Mouse (Mus musculus) bone marrow macrophage, adult 2 months (primary cell): Measurements from ENCODE around the gene Ctnnbip1. TPM values are rescaled to one million over a fixed set of nuclear protein-coding genes. Genes with fewer than 3 reads are reported as not detected.
A peak's percentile ranks its signal among the peaks of the same experiment; 100 is the strongest.

ENCODE experiments used
- H3K27ac ChIP-seq: 2 replicates; pipeline ENCODE4 v1.5.1; 2012; ENCODE audit warnings: low read depth, low read length; ENCODE audit not compliant: insufficient read depth
- H3K4me1 ChIP-seq: 2 replicates; pipeline ENCODE4 v1.6.1; 2012; ENCODE audit warnings: low read length; ENCODE audit not compliant: control insufficient read depth, insufficient read depth
- H3K4me3 ChIP-seq: 2 replicates; pipeline ENCODE4 v1.5.1; 2012; ENCODE audit warnings: mild to moderate bottlenecking, low read length, moderate library complexity; ENCODE audit not compliant: insufficient read depth
- CTCF ChIP-seq: IDR thresholded peaks from 2 replicates; pipeline ENCODE4 v1.5.1; 2012; ENCODE audit warnings: low read depth, mild to moderate bottlenecking, low read length, moderate library complexity
- POLR2A ChIP-seq: IDR thresholded peaks from 2 replicates; pipeline ENCODE4 v1.6.1; 2012; ENCODE audit warnings: mild to moderate bottlenecking, low read depth, low read length, borderline replicate concordance
- polyA plus RNA-seq: library from polyadenylated mRNA; stranded (reverse); fragments of >200 nt; gene quantifications from 2 replicates; pipeline ENCODE4 v1.2.4, GENCODE M21; 2012; ENCODE audit not compliant: missing spikeins, insufficient read depth, insufficient read length

Gene Ctnnbip1
- polyA plus RNA-seq, 1 experiment, result 16.2 TPM

DNA sequence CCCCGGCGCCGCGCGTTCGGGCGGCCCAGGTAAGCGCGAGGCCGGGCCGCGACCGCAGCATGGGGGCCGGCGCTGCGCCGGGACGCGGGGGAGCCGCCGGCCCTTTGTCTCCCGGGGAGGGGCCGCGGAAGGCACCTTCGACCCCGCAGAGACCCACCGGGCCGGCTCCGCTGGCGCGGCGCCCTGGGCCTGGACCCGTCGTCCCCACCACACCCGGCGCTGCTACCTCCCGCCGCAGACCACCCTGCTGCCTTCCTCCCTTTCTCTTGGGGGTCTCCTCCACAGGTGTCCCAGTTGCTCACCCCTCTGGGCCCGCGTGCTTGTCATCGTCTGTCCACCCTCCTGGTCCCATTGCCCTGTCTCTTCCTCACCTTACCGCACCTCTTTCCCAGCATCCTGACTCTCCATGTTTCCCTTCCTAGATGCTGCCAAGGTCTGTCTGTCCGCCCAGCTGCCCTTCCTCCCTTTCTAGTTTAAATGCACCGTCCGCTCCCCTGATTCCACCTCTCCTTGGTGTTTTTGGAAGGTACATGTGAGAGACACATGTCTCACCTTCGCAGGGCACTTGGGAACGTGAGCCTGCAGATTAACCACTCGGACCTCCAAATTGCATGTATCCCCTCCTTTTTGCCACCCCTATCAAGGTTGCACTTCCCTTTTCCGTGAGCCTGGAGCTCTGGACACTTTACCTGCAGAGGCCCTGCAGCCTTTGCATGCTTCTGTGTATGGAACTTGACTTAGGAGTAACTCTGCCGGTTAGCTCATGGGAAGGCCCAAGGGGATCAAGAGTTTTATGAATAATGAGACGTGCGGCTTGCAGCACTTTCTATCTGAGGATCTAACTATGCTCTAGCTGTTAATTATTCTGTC is 550 bp downstream of the Ctnnbip1 start:
- H3K4me3 ChIP-seq, result peak overlapping the region; percentile 64
- H3K4me1 ChIP-seq, result peaks cover 21% of the 10 kb centered on the region
- H3K27ac ChIP-seq, result no peak overlapping the region
- TF ChIP-seq CTCF (no peak), POLR2A (no peak)

DNA sequence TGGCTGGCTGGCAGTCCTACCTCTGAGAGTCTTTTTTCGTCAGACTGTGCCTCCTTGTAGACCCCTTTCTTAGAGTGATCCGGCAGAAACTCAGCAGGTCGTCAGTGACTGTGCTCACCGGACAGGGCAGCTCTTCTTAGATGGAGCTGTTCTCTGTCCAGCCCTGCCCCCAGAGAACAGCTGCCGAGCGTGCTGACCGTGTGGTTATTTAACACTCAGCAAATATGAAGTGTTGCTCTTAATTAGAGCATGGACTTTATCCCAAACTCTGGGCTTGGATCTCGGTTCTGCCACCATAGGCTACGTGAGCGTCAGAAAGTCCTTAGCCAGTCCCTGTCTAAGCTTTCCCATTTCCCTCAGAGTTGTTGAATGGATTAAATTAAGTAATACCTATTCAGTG is 3.2 kb downstream of the Ctnnbip1 start:
- no peak for TF ChIP-seq POLR2A
- no peak for TF ChIP-seq CTCF
- H3K4me1 ChIP-seq, result peaks cover 29% of the 10 kb centered on the region
- H3K27ac ChIP-seq, result no peak overlapping the region
- H3K4me3 ChIP-seq, result no peak overlapping the region

DNA sequence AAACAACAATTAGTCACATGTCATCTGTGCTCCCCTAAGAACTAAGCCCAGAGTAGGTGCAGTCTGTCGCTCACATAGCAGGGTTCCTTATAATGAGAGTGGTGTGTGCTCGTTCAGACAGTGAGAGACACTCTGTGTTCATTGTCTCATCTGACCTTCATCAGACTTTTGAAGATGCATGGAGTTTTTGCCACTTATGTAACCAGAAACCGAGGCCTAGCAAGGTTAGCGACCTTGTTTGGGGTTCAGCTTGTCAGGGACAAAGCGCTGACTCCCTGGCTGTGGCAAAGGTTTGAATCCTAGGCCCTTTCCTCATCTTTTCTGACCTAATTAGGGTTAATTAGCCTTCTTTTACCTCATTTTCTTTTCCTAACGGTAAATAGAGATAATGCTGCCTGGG is 5.9 kb downstream of the Ctnnbip1 start:
- TF ChIP-seq CTCF (no peak), POLR2A (no peak)
- H3K4me3 ChIP-seq, result no peak overlapping the region
- H3K4me1 ChIP-seq, result peaks cover 26% of the 10 kb centered on the region
- H3K27ac ChIP-seq, result no peak overlapping the region

DNA sequence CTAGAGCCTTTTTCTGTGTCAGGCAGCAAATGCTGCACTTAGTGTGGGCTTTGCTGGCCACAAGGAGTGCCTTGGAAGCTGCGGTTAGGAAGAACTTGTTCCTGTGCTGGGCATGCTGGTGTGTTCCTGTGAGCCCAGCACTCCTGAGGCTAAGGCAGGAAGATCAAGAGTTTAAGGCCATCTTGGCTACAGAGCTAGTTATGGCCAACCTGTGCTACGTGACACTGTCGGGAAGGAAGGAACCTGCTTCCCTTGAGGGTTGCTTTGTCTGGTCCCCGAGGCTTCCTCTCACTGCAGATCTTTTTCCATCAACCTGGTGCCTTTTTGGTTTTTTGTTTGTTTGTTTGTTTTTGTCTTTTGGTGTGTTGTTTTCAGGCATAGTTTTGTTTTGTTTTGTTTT is 7.1 kb downstream of the Ctnnbip1 start:
- no peak for TF ChIP-seq CTCF
- TF ChIP-seq POLR2A, result no peak
- no peak overlapping the region for H3K4me3 ChIP-seq
- H3K27ac ChIP-seq, result no peak overlapping the region
- peaks cover 15% of the 10 kb centered on the region for H3K4me1 ChIP-seq

DNA sequence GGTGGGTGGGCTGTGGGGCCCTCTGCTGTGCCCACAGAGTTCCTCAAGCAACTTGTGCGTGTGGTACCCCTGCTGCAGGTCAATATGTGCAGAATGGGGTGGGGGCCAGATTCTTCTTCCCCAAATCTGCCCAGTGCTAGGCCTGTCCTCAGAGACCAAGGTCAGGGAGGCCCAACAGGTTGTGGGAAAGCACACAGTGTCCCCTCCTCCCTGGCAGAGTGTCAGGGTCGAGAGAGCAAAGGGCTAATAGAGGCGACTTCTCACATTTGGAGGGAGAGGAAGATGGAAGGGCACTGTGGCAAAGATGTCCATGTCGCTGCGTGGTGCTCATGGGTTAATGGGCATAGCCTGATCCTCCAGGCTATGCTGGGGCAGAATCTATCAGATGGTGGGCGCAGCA is 7.8 kb downstream of the Ctnnbip1 start:
- Histone ChIP-seq H3K27ac (no peak overlapping the region), H3K4me3 (no peak overlapping the region), H3K4me1 (peaks cover 11% of the 10 kb centered on the region)
- TF ChIP-seq POLR2A (no peak), CTCF (no peak)

DNA sequence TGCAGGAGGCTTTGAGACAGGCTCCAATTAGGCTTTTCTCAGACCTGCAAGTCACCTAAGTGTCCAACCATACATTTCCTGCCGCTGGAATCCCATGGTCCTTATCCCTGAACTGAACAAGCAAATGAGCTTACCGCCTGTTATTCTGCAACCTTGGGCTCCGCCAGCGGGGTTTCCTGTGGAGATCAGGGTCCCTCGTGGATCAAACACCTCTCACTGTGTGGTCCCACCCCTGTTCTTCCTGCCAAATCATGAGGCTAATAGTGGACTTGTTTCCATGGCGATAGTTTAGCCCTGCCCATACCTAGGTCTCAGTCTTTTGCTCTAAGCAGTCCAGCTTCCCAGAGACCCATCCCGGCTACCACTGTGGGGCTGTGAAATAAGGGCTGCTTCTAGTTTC is 8.3 kb downstream of the Ctnnbip1 start:
- H3K27ac ChIP-seq, result no peak overlapping the region
- peaks cover 11% of the 10 kb centered on the region for H3K4me1 ChIP-seq
- H3K4me3 ChIP-seq, result no peak overlapping the region
- TF ChIP-seq CTCF (no peak), POLR2A (no peak)

DNA sequence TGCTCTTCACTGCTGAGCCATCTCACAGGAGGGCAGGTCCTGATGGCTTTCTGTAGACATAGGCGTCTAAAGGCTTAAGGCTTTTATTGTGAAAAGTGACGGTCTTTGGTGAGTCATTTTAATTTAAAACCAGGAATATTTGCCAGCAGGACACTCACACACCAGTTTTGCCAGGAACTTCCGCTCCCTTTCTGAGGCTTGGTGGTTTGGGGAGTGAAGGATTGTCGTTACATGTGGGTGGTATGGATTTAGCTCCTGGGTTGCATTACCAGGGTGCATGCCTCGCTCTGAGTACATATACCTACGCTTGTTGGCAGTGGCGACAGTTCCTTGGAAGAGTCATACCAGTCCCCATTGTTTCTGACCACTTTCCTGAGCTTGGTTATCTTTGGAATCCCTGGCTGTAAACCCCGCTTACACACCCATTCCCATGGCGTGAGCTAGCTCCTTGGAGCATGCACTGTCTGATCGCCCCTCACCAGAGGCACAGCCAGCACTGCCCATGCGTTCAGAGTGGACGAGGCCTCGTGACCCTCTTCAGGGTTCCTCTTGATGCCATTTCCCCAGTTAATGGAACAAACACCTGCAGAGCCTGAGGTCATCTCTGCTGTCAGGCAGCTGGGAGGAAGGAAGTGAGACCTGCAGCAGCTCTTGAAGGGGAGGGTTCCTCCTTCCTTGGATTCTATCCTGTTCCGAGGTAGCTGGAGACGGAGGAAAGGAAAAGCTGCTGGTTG is 9.8 kb downstream of the Ctnnbip1 start:
- TF ChIP-seq CTCF, result no peak
- TF ChIP-seq POLR2A, result no peak
- Histone ChIP-seq H3K27ac (no peak overlapping the region), H3K4me1 (peaks cover 11% of the 10 kb centered on the region)

DNA sequence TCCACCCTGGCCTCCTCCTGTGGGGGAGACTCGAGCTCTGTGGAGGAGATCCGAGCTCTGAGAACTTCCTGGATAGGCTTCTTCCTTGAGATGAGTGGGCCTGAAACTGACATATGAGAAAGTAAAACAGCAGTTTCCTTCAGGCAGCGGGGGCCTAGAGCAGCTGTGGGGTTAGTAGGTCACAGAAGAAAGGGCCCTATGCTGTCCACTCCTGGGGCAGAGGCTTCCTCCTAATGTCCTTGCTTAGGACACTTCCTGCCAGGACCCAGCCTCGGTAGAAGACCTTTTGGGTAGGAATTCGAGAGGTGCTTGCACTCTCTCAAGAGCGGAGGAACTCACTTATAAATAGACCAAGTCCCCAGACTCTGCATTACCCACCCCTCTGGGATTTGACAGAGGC is 11.7 kb downstream of the Ctnnbip1 start:
- TF ChIP-seq POLR2A (no peak), CTCF (no peak)
- Histone ChIP-seq H3K4me1 (peaks cover 8% of the 10 kb centered on the region), H3K27ac (no peak overlapping the region), H3K4me3 (no peak overlapping the region)

More for the DNA sequence above, 9.8 kb downstream of the Ctnnbip1 start:
- H3K4me3 ChIP-seq, result no peak overlapping the region

DNA sequence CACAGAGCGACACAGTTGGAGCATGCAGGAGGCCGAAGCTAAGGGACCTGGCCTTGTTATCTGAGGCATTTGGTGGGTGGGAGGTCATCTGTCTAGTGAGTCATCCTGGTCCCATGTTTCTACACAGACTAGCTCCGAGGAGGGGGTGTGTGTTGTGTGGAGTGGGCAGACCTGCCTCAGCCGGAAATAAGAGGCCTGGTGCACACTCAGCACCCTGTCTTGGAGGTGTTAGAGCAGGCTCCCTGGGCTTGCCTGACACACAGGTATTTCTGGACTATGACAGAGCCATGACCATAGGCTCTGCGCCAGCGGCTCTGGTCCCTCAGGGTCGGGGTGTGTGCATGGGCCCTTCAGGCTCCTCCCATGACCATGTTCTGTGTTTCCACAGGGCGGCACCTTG is 21.4 kb downstream of the Ctnnbip1 start:
- TF ChIP-seq POLR2A (no peak), CTCF (no peak)
- peaks cover 3% of the 10 kb centered on the region for H3K4me1 ChIP-seq
- no peak overlapping the region for H3K4me3 ChIP-seq
- no peak overlapping the region for H3K27ac ChIP-seq

DNA sequence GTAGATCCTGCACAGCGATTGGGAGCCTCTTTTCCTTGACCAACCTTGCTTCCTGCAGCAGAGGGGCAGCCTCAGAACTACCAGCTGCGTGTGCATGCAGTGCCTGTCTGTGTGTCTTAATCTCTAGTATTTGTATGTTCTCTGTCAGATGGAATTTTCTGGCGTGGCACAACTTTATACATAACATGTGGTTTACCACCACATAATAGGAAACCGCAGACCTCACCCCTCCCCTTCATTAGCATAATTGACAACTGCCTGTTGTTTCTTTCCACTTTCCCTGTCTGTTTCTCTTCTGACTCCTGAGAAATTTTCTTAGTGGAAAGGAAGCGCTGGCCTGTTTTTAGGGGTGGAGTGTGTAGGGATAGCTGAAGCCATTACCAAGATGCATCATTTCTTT is 23.9 kb downstream of the Ctnnbip1 start:
- H3K4me3 ChIP-seq, result no peak overlapping the region
- TF ChIP-seq POLR2A (no peak), CTCF (no peak)

DNA sequence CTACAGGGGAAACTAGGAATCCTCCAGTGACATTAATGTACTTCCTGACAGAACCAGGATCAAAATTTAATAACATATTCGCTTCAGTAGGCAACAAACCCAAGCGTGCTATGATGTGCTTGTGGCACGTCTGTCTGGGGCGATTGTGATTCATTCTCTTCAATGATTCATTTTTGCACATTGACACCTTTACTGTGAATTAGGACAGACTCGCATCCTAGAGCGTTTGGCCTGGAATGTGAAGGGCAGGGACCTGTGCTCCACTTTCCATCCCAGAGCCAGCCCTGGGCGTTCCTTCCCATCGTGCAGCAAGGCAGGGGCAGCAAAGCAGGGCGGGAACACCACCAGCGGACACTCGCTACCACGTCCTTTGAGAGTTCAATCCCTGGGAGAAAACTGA is 24.4 kb downstream of the Ctnnbip1 start:
- H3K4me3 ChIP-seq, result no peak overlapping the region
- TF ChIP-seq CTCF, result no peak
- no peak for TF ChIP-seq POLR2A
- peaks cover 3% of the 10 kb centered on the region for H3K4me1 ChIP-seq
- H3K27ac ChIP-seq, result no peak overlapping the region

More for the DNA sequence above, 23.9 kb downstream of the Ctnnbip1 start:
- no peak overlapping the region for H3K27ac ChIP-seq
- peaks cover 3% of the 10 kb centered on the region for H3K4me1 ChIP-seq
